Mouse (Mus musculus) skeletal muscle tissue, postnatal 0 days (tissue): Measurements from ENCODE around the gene Kcnj6. TPM values are rescaled to one million over a fixed set of nuclear protein-coding genes. Genes with fewer than 3 reads are reported as not detected.

Source experiments
- microRNA-seq, 2 experiments: library from miRNA; unstranded; fragments of <30 nt; microRNA quantifications; one replicate each; pipeline ENCODE4; 2016
- polyA plus RNA-seq: library from polyadenylated mRNA; unstranded; fragments of >200 nt; fragmentation: Nextera tagmentation; extraction: Ambion mirVana; gene quantifications from 2 replicates; pipeline ENCODE4 v1.2.1, GENCODE M21; 2015

The Kcnj6 gene
- not detected in 2 replicates for polyA plus RNA-seq

GRCm38 (mm10) chr16:94997340-94997849 is at the start of gene Kcnj6:
Kcnj6 (minus strand) TSS chr16:94997701.

Small RNA genes lying within 50 kb of the gene (microRNA-seq; reads per million reads assigned to microRNA genes)
- 0 reads per million in 2 experiments for gene Gm22745
